Mouse (Mus musculus): ENCODE data around the gene Bbof1.

GRCm38 (mm10) chr12:84364291-84364690, 44.6 kb upstream of the Bbof1 start:
- TF ChIP-seq CHD2 (IDR thresholded peaks at IDR 0.05; ENCODE audit: low read depth, low read length) (no peak), ZNF384 (IDR thresholded peaks at IDR 0.05; ENCODE audit: low read depth, low read length) (no peak), HCFC1 (IDR thresholded peaks at IDR 0.05; ENCODE audit: borderline replicate concordance, insufficient read depth, low read length) (no peak), ZC3H11A (IDR thresholded peaks at IDR 0.05; ENCODE audit: borderline replicate concordance, low read depth, low read length) (no peak)
